Mouse (Mus musculus): ENCODE data around the gene Rgs14. TPM values are rescaled to one million over a fixed set of nuclear protein-coding genes. Genes with fewer than 3 reads are reported as not detected.

The Rgs14 gene
- total RNA-seq, 2 experiments from 2014 or later = 1.9 to 2.6 TPM

DNA sequence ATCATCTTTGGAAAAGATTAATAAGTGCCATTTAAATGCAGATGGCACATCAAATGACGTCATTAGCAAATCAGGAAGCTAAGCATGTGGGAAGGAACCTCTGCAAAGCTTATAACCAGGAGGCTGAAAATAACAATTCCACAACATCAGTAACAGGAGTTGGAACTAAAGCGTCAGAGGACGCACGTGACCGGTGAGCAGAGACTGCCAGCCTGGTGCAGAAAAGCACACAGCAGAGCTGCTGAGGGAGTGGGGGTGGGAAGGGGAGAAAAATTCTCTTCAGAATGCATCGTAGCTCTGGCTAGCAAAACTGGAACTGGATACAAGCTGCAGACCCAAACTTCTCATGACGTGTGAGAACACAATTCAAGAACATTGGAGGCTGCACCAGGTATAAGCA, 25.2 kb upstream of the Rgs14 start:
- DNase-seq = no peak

DNA sequence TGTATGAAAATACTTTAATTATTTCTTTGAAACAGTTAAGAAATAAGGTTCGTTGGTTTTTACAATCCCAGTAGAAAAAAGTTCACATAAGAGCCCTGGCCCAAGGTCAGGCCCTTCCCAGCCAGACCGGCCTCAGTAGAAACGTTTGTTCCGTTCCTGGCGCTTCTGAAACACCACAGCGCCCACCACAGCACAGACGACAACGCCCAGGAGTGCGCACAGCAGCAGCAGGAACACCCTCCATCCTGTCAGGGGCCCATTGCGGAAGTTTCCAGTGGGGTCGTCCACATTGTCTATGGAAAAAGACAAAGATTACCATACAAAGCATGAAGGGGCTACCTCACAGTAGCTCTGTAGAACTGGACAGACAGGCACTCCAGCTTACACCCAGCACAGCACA, 22.8 kb upstream of the Rgs14 start:
- no peak for DNase-seq

DNA sequence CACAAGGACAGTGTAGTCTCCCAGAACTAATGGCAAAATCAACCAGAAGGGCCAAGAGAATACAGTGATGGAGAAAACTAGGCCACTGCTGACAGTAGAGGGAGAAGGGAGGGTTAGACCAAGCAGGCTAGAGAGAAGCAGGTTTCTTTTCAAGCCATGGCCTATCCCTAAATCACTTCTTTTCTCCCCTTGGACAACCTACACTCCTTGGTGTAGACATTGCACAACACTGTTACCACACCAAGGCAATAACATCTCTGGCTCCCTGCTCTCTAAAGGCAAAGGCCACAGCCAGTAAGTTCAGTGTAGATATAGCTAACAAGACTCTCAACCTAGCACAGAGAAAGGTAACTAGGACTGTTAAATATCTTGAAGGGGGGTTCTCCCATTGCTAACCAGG, 8.4 kb upstream of the Rgs14 start:
- no peak for DNase-seq

DNA sequence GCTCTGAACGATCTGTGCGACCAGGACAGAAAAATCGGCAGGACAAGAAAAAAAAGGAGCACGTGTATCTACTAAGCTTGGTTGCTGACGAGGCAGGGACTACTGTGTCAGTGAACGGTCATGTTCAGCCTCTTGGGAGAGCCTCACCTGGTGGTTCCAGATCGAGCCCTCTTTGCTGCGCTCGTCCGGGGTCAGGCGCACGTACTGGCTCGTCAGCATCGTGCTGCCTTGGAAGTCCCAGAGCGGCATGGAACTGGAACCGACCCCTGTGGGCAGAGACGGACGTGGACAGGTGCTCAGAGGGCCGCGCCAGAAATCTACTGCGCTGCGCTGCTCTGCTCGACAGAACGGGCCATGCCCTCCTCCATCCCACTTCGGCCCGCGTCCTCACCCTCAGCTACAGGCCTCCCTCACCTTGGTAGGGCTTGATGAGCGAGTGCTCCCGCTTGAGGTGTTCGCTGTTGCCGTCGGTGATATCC, 7.5 kb upstream of the Rgs14 start:
- DNase-seq = no peak

DNA sequence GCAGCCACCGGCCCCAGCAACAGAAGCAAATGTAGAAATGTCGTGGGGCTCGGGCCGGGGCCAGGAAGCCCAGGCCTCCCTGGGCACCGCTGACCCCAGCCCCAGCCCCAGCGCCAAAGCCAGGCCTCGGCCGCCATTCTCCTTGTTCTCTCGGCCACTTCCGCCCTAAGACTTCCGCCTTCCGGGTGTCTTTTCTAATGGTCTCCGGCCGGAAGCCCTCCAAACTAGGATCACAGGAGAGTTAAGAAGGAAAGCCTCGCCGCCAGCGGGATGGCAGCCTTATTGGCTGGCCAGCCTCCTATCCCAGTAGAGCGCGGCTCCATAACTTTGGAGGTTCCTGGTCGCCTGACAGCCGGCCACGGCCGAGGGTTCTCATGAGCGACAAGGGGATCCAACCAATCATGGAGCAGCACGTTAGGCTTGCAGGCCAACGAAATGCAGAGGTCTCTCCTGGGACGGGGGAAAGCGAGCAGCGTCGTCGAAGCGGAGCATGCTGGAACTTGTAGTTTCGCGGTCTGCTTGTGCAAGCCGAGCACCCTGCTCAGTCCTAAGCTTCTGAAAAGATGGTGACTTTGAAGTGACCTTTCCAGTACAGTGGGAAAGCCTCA, 7.0 kb upstream of the Rgs14 start, which contains the start of gene Lman2:
Gene Lman2 (minus strand): TSS at position 331 of the 608 bp plus-strand sequence.
- DNase-seq = peak; percentile 96

DNA sequence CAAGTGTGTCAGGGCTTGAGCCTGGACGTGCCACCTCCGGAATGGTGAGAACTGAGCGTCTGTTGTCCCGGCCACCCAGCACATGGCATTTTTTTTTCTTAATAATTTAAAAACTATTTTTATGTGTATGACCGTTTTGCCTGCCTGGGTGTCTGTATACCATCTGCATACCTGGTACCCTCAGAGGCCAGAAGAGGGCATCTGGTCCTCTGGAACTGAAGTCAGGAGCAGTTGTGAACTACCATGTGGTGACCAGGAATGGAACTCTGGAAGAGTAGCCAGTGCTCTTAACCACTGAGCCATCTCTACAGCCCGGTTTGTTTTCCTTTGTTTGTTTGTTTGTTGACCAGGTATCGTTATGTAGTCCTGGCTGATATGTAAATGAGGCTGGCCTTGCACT, 1.1 kb upstream of the Rgs14 start:
- DNase-seq = no peak

DNA sequence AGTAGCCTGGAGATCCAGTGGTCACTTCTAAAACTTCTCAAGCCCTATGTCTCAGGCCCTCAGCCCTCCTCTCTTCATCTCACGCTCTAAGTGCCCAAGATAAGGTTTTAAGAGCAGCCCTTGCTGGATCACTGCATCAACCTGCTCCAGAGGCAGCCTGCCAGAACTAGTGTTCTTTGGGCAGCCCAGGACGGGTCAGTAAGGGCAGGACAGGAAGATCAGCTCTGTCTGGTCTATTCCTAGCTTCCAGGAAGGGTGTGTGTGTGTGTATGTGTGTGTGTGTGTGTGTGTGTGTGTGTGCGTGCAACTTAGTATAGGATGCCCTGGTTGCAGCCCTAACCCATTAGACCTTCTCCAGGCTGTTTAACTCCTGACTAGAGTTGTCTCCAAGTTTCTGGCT, 702 bp downstream of the Rgs14 start:
- DNase-seq = no peak

DNA sequence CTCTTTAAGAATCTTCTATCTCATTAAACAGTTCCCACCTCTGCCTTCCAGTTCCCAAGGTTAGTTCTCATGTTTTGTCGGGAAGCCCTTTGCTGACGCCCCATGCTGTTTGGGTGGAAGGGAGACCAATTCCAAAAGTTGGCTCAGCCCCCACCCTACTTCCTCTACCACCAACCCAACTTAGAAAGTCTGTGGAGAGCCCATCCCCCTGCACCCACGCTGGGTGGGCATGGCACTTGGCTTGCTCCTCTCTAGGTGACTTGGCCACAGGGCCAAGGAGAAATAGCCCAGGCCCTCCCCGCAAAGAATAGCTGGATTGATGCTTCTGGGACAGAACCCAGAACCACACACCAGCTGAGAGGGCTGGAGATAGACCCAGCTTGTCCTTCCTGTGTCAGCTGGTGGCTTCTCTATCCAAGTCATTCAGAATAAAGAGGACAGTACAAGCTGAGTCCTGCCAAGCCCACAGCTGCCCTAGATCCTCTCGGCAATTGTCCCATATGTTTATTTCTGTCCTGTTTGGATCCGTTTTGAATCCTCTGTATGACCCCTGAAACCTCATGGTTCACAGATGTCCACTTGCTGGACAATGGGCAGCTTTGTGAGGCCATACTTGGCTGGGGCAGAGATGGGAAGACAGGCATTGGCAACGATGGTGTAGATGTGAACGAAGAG, 1.6 kb downstream of the Rgs14 start:
- DNase-seq = no peak

DNA sequence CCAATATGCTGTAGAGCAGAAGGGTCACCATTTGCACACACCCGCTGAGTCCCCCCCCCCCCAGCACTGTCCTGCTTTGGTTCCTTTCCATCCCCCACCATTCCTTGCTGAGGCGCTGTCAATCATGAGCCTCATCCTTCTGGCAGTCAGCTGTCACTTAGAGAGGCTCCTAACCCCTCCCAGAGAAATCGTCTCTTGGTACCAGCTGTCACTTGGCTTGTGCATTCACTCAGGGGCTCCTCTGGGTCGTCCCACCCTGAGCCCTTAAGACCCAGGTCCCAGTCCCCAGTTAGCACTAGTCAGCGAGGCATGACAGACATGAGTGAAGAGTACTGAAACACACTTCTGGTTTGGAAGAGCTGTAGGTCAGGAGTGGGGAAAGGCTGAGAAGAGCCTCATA, 2.2 kb downstream of the Rgs14 start:
- DNase-seq = no peak

DNA sequence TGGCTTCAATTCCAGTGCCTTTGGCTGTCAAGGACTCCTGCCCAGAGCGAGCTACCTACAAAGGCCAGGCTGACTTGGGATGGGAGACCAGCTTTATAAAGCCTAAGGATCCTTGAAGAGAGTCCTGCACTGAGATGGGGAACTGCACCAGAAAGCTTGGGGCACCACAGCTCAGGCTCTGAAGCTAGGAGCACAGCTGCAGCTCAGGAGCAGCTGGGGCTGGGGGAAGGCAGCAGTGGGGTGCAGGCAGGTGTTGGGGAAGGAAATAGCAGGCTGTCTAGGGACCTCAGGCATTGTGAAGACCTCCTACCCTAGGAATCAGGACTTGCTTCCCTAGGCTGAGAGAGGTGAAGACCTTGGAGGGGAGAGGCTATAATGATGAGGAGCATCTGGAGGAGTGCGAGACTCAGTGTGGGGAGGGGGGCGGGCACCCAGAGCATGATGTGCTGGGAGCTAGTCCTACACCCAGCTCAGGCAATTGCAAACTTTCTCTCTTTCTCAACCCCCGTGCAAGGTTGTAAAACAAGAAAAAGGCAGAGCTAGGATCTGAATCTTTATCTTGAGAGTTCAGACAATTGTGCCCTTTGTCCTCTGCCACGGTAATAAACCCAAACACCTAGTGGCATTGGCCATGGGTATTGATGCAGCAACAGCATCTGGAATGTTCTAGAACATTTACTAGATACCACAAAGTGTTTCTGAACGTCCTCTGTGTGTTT, 4.8 kb downstream of the Rgs14 start:
- DNase-seq = no peak

DNA sequence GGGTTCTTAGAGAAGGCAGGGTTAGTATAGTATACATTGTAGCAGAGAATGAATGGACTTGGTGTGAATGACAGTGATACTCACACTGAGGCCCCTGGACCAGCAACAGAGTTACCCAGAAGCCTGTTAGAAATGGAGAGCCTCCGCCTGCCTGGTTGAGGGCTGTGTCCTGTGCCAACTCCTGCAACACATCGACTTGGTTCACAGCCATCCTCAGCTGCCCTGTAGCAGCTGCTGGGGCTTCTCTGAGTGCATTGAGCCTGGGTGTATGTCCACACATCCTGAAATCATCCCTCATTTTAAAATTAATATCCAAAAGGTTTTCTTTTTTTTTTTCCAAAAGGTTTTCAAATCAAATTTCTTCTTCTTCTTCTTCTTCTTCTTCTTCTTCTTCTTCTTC, 6.3 kb downstream of the Rgs14 start:
- DNase-seq = no peak

DNA sequence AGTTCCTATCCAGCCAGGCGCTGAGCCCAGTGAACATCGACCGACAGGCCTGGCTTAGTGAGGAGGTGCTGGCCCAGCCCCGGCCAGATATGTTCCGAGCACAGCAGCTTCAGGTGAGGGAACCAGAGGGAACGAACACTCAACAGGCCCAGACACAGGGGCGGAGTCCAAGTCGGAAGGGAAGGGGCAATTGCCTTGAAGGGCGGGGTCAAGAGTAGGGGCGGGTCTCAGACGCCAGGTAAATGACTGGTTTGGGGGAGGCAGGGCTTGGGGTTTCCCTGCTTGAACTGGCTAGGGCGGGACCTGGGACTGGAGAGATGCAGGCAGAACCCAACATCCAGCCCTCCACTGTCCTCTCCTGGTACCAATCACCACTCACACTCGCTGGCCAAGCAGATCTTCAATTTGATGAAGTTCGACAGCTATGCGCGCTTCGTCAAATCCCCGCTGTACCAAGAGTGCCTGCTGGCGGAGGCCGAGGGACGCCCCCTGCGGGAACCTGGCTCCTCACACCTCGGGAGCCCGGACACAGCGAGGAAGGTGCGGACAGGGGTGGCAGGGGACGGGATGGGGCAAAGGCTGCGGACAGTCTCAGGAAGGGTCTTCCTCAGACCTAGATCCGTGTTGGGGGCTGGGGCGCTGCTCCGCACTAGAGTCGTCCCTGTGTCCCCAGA, 9.5 kb downstream of the Rgs14 start:
- no peak for DNase-seq

DNA sequence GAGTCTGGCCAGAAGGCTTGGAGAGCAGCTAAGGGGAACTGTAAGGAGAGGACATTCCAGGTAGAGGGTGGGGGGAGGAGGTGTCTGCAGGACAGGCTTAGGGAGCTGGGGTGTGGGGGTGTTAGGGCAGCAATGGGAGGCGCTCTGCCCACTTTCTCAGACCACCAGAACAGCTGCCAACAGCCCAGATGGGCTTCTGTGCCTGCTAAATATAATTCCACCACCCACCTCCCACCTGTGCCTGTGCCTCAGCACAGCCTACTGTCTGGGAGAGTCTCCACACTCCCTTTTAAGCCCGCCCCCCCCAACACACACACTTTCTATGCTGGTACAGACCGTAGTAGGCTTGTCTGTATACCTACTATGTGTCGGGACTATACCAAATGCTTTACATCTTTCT, 12.3 kb downstream of the Rgs14 start:
- no peak for DNase-seq

DNA sequence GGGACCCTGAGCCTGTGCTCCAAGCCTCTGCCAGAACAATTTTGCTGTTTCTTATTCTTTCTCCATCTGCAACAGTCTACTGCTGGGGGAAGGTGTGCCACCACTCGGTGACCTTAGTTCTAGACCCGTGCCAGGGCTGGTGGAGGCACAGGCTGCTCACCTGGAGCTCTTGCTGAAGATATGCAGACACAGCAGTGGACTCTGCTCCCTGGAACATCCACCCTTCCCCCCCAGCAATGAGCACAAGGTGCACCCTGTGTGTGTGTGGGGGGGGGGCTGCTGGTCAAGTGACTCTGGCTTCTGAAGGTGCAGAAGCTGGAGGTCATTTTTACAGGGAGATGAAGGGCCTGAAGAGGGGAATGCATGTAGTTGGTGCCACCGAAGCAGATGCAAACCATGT, 21.1 kb downstream of the Rgs14 start:
- no peak for DNase-seq

DNA sequence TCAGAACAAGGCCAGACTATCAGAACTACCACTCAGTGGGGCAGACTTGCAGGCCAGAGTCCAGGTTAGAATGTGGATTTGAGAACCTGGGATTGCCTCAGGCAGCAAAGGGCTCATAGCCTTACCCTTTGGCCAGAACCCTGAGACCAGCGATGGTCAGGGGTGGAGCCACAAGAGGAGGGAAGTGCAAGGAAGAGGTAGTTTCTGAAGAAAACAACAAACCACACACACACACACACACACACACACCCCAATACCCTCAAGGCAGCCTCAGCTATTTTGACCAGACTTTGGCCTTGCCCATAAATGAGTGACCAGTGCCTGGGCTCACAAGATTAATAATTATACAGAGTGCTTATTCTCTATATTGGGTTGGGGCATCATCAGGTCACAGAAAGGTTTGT, 22.1 kb downstream of the Rgs14 start:
- no peak for DNase-seq

DNA sequence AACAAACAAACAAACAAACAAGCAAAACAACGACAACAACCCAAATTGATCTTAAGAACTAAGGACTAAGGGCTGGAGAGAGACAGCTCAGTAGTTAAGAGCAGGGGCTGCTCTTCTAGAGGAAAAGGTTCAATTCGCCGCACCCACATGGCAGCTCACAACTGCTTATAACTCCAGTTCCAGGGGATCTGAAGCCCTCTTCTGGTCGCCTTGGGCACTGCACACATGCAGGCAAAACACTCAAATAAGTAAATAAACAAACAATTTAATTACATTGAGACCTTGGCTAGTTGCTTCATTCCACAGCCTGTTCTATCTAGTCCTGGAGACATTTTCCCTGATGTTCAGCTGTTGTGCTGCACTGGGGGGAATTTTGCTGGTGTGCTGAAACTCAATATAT, 23.4 kb downstream of the Rgs14 start:
- DNase-seq = no peak

DNA sequence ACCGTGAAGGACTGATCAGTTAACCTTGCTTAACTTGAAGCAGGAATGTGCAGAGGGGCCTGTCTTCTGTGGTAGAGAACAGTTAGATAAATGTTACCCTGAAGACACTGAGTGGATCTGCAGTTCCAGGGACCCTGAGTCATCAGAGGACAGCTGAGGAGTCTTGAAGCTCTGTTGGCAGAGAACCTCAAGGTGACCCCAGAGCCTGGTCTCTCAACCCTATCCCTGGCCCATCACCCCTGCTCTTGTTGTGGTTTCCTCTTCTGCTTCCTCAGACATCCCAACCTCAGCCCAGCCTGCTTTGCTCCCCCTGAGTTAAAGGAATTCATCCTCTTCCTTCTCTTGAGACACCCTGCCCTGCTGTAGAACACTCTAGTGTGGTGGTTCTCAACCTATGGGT, 28.6 kb downstream of the Rgs14 start, which contains the start of gene Slc34a1:
Gene Slc34a1 (plus strand): TSS at position 100 of the 400 bp plus-strand sequence.
- no peak for DNase-seq

DNA sequence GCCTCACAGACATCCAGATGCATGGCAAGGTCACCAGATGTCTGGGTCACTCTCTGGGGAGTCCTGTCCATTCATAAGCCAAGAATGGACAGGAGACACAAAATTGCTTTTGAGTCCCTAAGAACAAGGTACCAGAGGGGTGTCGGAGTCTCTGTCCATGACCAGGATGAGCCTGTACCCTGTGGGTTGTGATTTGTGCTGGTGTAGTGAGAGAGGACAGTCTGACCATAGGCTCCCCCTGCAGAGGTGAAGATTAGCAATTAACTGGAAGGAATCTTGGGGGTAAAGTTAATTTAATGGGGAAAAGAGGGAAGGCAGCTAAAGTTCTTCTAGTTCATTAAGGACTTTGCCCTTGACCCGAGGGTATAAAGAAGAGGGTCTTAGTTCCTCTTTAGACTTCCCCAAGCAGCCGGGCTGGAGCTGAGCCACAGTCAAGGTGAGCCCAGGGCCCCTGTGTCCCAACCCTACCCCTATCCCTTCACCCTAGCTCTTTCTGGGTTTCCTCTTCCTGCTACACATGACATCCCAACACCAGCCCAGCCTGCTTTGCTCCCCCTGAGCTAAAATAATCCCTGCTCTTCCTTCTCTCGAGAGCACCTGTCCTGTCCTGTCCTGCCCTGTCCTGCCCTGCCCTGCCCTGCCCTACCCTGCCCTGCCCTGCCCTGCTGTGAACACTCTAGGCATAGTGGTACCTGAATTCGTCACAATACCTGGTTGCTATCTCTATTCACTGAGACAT, 29.9 kb downstream of the Rgs14 start:
- no peak for DNase-seq

DNA sequence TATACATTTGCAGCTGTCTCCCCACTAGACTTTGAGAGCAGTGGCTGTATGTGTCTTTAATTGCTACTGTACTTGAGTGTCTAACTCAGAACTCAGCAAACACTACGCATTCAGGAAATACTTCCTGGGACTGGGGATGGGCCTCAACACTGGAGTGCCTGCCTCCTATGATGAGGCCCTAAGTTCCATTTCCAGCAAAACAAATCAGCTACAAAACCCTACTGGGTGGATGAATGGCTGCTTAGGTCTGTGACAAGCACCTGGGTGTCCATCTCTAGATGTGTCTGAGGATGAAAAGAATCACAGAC, 30.5 kb downstream of the Rgs14 start:
- no peak for DNase-seq

DNA sequence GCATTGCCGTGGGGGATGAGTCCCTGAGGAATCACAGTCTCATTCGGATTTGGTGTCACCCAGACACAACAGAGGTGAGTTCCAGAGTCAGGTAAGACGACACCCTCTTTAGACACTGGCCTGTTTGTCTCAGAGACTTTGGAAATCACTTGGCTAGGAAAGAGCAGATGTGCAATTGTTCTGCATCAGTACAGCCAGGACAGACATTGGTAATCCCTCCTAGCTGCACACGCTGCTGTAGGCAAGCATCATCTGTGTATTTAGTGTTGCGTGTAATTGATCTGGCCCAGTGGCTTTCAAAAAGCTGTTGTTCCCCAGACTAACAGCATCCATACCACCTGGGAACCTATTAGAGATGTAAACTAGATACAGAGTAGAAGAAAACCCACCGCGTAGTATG, 33.7 kb downstream of the Rgs14 start:
- DNase-seq = no peak

DNA sequence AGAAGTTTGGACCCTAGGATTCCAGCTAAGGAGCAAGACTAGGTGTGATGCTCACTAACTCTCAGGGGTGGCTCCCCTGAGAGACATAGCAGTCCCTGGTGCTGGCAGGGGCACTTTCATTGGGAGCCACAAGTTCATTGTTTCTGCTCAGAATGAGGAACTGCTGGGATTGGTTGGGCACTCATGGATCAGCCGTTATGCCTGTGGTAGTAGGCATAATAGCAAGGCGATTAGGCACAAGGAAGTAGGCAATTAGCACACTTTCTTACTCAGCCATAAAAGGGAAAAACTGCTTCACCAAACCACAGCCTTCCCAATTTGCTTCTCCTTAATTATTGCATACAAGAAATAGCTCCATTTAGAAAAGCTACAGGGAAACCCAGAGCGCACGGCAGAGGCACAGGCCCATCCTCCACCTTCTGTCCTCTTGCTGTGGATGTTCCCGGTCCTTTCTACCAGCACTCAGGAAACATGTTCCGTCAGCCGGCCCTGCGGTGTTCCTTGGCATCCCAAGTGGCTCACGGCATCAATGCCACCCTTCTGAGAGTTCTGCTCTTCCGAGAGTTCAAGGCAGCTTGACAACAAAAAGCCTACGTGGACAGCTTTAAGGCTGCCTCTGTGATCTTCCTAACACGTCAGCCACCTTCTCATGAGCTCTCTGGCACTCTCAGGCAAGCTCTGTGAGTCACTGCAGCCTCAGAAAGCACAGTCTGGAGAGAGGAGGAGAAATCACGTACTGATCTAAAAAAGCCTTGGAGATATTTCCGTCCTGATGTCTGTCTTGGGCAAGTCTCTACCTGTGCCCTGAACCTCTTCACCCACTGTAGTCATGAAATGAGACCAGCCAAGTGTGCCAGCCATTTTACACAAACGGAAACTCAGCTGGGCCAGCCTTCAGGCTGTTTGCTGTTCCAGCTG, 34.7 kb downstream of the Rgs14 start:
- DNase-seq = no peak
